Mouse (Mus musculus) kidney, adult 2 months (tissue): Measurements from ENCODE around the gene Tmod1. TPM values are rescaled to one million over a fixed set of nuclear protein-coding genes. Genes with fewer than 3 reads are reported as not detected.
A peak's percentile ranks its signal among the peaks of the same experiment; 100 is the strongest.

Experiments used
- DNase-seq: peaks from one replicate; pipeline ENCODE4 v3.0.0; 2021
- H3K27ac ChIP-seq: fragments of 200-500 bp; 2 replicates; pipeline ENCODE4 v1.5.1; 2012; ENCODE audit warnings: low read depth, low read length, control low read depth, inconsistent platforms; ENCODE audit not compliant: insufficient read depth
- H3K27me3 ChIP-seq: fragments of 200-500 bp; replicated peaks from 2 replicates; pipeline ENCODE4 v1.6.1; 2012; ENCODE audit warnings: mild to moderate bottlenecking, moderate library complexity, low read length, inconsistent platforms; ENCODE audit not compliant: control insufficient read depth, insufficient read depth
- H3K36me3 ChIP-seq: fragments of 200-500 bp; 2 replicates; pipeline ENCODE4 v1.6.1; 2012; ENCODE audit warnings: mild to moderate bottlenecking, moderate library complexity, low read length, inconsistent platforms; ENCODE audit not compliant: control insufficient read depth, insufficient read depth
- H3K4me1 ChIP-seq: fragments of 200-500 bp; 2 replicates; pipeline ENCODE4 v1.6.1; 2011; ENCODE audit warnings: low read length; ENCODE audit not compliant: control insufficient read depth, insufficient read depth
- H3K4me3 ChIP-seq: fragments of 200-500 bp; 2 replicates; pipeline ENCODE4 v1.5.1; 2011; ENCODE audit warnings: mild to moderate bottlenecking, low read depth, low read length, control low read depth; ENCODE audit not compliant: insufficient read depth
- CTCF ChIP-seq: fragments of 200-500 bp; conservative IDR thresholded peaks from 2 replicates; pipeline ENCODE4 v1.5.1; 2011; ENCODE audit warnings: low read depth, mild to moderate bottlenecking, control low read depth, low read length, moderate library complexity, mixed read lengths; ENCODE audit not compliant: insufficient read depth, insufficient read length
- POLR2A ChIP-seq: fragments of 200-500 bp; IDR thresholded peaks from one replicate; pipeline ENCODE4 v1.6.1; 2011; ENCODE audit warnings: low read depth, low read length, control low read depth
- WGBS: fragments of 180-500 bp; shearing (Covaris S2); methylation state at CpG from one replicate; pipeline ENCODE4 v1.1.7; 2018; 5-methylcytosine and 5-hydroxymethylcytosine counted together
- polyA plus RNA-seq: library from polyadenylated mRNA; depleted of rRNA; stranded (reverse); fragments of >200 nt; gene quantifications from 2 replicates; pipeline ENCODE4 v1.2.3, GENCODE M21; 2012

Gene Tmod1
- polyA plus RNA-seq, 1 experiment = 2.3 TPM

DNA sequence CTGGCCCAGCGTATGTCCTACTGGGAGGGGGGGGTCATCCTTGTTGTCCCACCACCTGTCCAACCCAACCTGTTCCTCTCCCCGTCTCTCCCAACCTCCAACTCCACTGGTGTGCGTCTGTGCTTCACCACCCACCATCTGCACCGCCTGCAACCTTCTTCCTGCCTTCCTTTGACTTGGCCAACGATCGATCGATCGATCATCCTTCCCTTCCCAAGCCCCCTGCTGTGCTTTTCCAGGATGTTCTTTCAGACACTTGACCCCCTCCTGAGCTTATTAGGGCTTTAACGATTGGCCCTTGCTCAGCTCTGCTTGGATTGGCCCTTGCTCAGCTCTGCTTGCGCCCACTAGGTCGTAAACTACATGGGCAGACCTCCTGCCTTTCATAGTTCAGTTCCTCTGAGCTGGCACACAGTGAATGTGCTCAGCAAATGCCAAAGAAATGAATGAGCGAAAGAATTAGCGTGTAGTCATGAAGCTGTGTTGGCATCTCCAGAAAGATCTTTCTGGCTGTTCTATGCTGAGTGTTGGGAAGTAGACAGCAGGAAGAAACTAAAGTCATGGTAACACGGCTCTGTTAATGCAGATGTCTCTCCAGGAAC is 50.9 kb downstream of the Tmod1 start:
- Histone ChIP-seq H3K27me3 (no peaks in the 10 kb centered on the region), H3K4me1 (no peaks in the 10 kb centered on the region; the same call in 1 of the 2 replicates), H3K4me3 (no peak overlapping the region), H3K27ac (no peak overlapping the region), H3K36me3 (no peaks in the 10 kb centered on the region)
- no peak for DNase-seq
- no peak for TF ChIP-seq POLR2A
- TF ChIP-seq CTCF = no peak
- 80% methylated on average over 14 of the region's 14 CpGs for WGBS

DNA sequence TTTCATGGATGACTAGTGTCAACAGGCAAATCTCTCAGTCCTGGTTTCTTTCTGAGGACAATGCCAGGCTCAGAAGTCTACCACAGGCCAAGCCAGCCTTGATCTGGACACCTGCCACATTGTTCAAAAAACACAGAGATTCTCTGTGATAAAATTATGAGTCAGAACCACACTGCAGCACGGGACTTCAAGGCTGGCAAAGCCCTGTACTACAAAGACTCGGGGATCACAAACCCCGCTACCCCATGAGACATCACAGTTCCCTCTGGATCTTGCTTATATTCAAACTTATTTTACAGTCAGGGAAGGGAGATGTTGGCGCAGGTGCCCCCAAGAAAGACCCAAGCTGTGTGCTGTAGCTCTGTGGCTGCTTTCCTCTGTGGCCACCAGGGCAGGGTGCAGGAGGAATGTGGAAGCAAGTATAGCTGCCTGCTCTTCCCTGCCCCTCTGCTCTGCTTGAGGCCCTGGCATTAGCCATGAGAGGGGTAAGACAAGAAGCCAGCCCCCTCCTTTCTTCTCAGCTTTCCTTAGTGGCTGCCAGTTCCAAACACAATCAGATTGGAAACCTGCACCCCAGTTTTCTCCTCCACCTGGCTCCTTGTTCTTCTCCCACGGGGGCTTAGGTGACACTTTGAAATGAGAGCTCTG is 53.8 kb downstream of the Tmod1 start:
- Histone ChIP-seq H3K4me3 (no peak overlapping the region), H3K4me1 (no peaks in the 10 kb centered on the region; the same call in 1 of the 2 replicates), H3K27ac (no peak overlapping the region), H3K27me3 (no peaks in the 10 kb centered on the region), H3K36me3 (no peaks in the 10 kb centered on the region)
- TF ChIP-seq CTCF (no peak), POLR2A (no peak)
- WGBS = 75% methylated on average over 5 of the region's 5 CpGs
- no peak for DNase-seq

DNA sequence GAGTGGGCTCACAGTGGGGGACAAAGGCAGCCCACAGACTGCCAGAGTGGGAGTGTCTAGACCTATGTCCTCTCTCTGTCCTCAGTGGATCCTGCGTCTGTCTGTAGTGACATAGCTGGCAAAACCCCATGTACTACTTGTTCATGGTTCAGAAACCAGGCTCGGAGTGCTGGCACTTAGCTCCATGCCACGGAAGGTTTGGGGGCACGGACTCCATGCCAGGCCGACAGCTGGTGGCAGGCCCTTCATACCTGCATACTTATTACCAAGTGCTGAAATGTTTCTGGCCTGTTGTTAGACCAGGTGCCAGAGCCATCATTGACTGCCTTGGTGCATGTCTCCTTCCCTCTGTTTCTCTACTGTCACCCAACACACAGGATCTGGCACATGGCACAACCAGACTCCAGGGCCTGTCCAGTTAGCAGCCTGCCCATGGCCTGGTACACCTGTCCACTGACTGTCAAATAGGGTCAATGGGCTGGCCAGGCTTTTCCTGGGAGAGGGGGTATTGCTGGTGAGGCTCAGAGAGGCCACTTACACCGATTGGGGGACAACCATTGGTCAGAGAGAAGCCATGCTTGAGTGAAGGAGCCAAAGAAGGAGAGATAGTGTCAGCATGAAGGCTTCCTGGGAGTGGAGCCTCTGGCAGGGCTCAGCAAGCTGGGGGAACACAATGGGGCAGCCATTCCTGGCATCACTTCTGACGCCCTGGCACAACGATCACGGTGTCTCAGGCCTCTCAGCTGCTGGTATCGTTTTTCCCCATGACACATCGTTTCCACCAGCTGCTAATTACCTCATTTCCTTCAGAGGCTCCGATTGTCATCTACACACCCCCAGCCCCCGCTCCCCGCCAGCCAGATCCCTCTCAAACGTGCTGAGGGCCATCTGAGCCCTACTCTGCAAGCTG is 56.4 kb downstream of the Tmod1 start:
- H3K27me3 ChIP-seq = no peaks in the 10 kb centered on the region
- no peak overlapping the region for H3K27ac ChIP-seq
- WGBS = 49% methylated on average over 15 of the region's 15 CpGs
- no peaks in the 10 kb centered on the region for H3K36me3 ChIP-seq
- H3K4me1 ChIP-seq = no peaks in the 10 kb centered on the region
- peak; percentile 46 for DNase-seq
- no peak overlapping the region for H3K4me3 ChIP-seq
- TF ChIP-seq POLR2A (no peak), CTCF (no peak)

DNA sequence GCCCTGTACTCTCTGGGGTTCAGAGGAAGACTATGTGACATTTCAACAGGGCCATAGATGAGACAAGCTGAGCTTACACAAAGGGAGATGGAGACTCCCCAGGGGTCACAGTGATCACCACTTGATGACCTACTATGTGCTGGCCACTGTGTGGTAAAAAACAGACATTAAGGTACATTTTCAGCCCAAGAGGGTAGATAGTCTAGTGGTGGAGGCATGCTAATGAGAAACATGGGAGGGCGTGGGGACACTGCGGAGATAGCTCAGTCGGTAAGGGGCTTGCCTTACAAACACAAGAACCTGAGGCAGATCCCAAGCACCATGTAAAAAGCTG is 57.1 kb downstream of the Tmod1 start:
- WGBS = 99% methylated on average over 3 of the region's 3 CpGs

DNA sequence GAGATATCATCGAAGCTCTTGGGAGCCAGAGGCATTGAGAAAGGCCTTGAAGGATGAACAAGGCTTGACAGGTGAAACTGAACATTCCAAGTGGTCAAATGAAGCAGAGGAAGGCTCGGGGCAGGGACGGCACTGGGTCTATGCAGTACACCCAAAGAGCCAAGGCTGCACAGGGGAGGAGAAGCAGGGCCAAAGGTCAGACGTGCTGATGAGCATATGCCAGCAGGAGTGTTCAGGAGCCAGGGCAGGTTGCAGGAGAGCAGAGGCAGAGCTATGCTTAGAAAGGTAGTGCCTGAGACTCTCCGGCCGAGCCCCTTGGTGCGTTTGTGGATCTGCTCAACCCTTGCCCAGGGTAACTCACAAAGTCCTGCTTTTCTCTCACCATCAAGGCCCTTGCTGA is 57.8 kb downstream of the Tmod1 start:
- no peak overlapping the region for H3K27ac ChIP-seq
- no peaks in the 10 kb centered on the region for H3K27me3 ChIP-seq
- H3K36me3 ChIP-seq = no peaks in the 10 kb centered on the region
- WGBS = 64% methylated on average over 7 of the region's 7 CpGs
- no peak for TF ChIP-seq POLR2A
- TF ChIP-seq CTCF = no peak
- H3K4me1 ChIP-seq = no peaks in the 10 kb centered on the region
- DNase-seq = peak; percentile 67
- no peak overlapping the region for H3K4me3 ChIP-seq

More for the DNA sequence above, 57.1 kb downstream of the Tmod1 start:
- TF ChIP-seq CTCF (no peak), POLR2A (no peak)
- Histone ChIP-seq H3K36me3 (no peaks in the 10 kb centered on the region), H3K4me1 (no peaks in the 10 kb centered on the region), H3K27ac (no peak overlapping the region), H3K4me3 (no peak overlapping the region), H3K27me3 (no peaks in the 10 kb centered on the region)
- no peak for DNase-seq

DNA sequence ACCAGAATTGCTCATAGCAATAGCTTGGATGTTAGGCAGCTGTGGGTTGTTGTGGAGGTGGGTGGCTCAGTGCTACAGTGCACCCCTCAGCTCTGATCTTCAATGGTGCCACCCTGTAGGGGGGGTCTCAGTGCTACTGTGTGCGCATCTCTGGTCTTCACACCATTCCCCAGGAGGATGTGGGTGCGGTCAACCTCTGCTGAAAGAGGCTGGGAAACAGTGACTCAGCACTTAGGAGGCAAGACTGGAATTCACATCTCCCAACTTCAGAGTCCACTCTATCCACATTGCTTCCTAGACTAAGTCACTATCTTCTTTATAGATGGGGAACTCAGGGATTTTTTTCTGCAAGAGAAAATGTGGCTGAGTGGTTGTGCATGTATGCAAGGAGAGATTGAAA is 58.9 kb downstream of the Tmod1 start:
- TF ChIP-seq CTCF (no peak), POLR2A (no peak)
- H3K27me3 ChIP-seq = no peaks in the 10 kb centered on the region
- no peaks in the 10 kb centered on the region for H3K36me3 ChIP-seq
- WGBS = 91% methylated on average over 2 of the region's 2 CpGs
- no peak for DNase-seq
- no peak overlapping the region for H3K4me3 ChIP-seq
- H3K27ac ChIP-seq = no peak overlapping the region
- H3K4me1 ChIP-seq = no peaks in the 10 kb centered on the region

DNA sequence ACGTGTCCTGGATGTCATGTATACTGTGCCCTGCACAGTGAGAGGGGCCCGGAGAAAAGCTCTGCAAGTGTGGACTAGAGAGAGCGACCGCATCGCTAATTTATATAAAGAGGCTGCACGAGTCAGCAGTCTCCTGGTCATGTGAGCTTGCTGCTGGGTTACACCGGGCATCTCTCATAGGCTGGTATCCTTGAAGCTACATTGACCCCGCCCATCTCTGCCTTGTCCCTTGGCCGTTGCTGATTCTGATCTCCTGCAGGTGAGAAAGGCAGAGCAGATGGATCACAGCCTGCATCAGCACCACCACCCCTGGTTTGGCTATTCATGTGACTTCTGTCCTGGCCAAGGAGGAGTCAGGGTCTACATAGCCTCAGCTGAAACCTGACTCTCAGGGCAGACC is 60.4 kb downstream of the Tmod1 start:
- H3K4me1 ChIP-seq = no peaks in the 10 kb centered on the region
- no peak overlapping the region for H3K4me3 ChIP-seq
- no peaks in the 10 kb centered on the region for H3K36me3 ChIP-seq
- DNase-seq = no peak
- TF ChIP-seq CTCF (no peak), POLR2A (no peak)
- no peaks in the 10 kb centered on the region for H3K27me3 ChIP-seq
- WGBS = 65% methylated on average over 9 of the region's 9 CpGs
- no peak overlapping the region for H3K27ac ChIP-seq
